Mouse (Mus musculus): Measurements from ENCODE around the gene Gm973. TPM values are rescaled to one million over a fixed set of nuclear protein-coding genes. Genes with fewer than 3 reads are reported as not detected.
A peak's percentile ranks its signal among the peaks of the same experiment; 100 is the strongest.
"Not testable (repeated sequence)": the region's sequence is repeated elsewhere in the genome, so short reads cannot be mapped to it uniquely, and the experiment has no call there.

Gm973 gene
- total RNA-seq, 2 experiments from 2014 or later: 4.6 to 4.8 TPM

DNA sequence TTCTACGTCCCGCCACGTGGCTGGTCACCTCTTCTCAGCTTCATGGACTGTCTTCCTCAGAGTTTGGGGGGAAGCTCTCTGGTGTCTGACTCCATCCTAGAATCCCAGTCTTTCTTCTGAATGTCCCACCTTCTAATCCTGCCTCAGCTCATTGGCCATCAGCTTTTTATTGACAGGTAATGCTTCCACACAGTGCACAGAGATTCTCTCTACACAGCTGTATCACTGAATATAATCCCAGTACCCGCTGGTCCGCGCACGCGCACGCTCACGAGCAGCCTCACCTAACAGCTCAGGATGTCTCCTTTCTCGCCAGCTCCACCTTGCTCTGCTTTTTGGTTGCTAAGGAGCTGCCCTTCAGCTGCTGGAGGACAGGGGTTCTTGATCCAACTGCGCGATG is 90.4 kb downstream of the Gm973 start:
- intact Hi-C loops (cut with DNase I): no loop called here
- DNase-seq (ENCODE audit: extremely low spot score in 1 of 2, low spot score in 2 of 2): no peak

DNA sequence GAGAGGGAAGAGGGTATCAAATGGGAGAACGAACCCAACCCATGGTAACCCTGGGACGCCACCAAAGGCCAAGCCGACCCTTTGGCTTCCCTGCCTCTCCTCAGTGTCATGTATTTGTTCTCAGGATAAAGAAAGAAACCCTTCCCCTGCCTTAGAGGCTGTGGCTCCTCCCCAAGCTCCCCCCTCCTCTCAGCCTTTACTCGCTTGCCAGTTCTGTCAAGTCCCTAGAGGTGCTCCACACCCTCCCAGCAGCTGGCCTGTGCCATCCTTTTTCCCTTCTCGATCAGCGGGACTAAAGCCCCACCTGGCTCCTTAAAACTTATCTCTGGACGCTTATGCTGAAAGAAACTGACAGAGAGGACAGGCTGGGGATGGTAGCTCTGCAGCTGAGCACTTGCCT is 91.0 kb downstream of the Gm973 start:
- DNase-seq (ENCODE audit: extremely low spot score in 1 of 2, low spot score in 2 of 2): no peak
- intact Hi-C loops (cut with DNase I): no loop called here

DNA sequence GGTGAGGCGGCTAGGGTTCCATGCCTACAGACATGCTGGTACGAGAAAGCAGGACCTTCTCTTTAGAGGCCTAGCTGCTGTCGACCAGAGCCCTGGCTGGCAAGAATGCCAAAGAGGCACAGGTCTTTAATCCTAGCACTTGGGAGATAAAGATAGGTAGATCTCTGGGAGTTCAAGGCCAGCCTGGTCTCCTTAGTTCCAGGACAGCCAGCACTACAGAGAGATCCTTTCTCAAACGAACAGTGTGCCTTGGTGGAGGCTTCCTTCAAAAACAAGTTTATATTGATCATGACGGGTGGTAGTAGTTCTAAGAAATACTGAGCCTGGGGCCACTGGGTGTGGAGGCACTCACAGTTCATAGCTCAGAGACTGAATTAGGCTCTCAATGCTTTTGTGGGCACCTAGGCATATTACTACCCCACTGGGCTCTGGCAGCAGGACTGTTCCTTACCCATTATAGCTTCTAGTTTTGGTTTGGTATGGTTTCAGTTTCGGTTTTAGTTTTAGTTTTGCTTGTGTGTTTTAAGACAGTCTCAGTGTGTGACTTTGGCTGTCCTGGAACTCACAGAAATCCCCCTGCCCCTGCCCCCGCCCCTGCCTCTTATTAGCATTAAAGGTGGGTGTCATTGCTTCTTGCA is 92.2 kb downstream of the Gm973 start:
- intact Hi-C loops (cut with DNase I): no loop called here
- DNase-seq (ENCODE audit: extremely low spot score in 1 of 2, low spot score in 2 of 2): no peak

DNA sequence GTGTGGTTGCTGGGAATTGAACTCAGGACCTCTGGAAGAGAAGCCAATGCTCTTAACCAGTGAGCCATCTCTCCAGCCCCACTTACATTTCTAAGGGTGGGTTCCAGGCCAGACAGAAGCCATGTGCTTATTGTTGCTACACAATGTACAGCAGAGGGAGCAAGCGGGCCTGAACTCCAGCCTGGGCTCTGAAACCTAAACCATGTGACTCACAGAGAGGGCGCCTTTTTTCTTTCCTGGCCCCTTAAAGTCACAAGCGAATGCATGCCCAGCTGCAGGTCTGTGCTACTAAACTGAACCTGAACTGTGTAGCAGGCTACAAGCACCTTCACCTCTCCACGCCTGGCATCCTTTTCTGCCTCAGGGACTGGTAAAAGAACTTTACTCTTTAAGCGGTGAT is 92.9 kb downstream of the Gm973 start:
- DNase-seq (ENCODE audit: extremely low spot score in 1 of 2, low spot score in 2 of 2): no peak
- intact Hi-C loops (cut with DNase I): no loop called here

DNA sequence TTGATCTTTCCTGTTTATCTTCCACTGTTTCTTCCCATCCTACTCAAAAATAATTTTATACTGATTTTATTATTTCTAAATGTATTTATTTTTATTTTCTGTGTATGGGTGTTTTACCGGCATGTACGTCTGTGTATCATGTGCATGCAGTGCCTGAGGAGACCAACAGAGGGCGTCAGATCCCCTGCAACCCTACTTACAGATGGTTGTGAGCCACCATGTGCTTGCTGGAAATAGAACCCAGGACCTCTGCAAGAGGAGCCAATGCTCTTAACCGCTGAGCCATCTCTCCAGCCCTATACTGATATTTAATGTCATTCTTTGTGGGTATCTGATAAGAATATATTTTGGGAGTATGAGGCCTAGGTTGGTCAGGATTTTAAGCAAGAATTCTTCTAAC is 93.4 kb downstream of the Gm973 start:
- DNase-seq (ENCODE audit: extremely low spot score in 1 of 2, low spot score in 2 of 2): no peak
- intact Hi-C loops (cut with DNase I): no loop called here

DNA sequence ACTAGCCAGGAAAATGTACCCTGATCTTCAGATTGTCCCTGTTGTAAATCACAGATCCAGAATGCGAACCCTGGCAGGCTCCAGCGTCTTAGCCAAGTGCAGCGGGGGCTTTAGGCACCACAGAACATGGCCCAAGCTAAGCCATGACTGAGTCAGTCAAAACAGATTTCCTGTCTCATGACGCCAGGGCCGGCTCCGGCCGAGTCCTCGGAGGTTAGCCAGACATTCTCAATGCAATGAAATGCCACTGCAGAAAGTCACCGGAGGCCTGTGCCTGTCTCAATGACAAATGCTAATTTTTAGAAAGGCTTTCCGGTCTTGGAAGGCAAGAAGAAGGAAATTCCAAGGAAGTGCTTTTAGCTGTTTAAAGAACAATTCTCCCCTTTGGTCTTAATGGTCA is 93.8 kb downstream of the Gm973 start:
- DNase-seq (ENCODE audit: extremely low spot score in 1 of 2, low spot score in 2 of 2): no peak
- intact Hi-C loops (cut with DNase I): no loop called here

DNA sequence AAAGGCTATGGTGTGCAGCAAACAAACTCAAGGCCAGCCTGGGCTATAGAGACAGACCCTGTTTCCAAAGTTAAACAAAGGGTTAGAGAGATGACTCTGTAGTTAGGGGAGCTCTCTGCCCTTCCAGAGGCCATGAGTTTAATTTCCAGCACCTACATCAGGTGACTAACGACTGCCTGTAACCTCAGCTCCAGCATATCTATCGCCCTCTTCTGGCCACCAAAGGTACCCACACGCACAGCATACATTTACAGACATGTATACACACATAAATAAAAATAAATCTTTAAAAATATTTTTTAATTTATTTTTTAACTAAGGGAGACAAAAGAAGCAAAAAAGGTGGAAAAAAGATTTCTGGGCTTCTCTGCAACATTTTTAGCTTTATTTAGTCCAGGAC is 94.9 kb downstream of the Gm973 start:
- intact Hi-C loops (cut with DNase I): no loop called here

DNA sequence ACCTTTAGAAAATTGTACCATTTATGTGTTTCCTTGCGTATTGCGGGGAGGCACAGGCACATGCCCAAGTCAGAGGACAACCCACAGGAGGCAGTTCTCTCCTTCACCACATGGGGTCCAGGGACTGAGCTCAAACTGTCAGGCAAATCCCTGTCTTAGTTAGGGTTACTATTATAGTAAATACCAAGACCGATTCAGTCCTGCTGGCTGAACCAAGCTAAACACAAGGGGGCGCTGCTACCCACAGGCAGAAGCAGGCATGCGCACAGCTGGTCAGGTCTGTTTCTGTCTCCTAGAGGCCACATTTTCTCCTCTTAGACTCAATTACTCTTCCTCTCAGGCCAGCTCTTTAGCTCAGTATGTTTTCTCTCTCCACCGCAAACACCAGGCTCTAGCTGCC is 97.7 kb downstream of the Gm973 start:
- intact Hi-C loops (cut with DNase I): no loop called here
- DNase-seq (ENCODE audit: extremely low spot score in 1 of 2, low spot score in 2 of 2): peak in 1 of 2 experiments; percentile 78

More for the DNA sequence above, 94.9 kb downstream of the Gm973 start:
- DNase-seq (ENCODE audit: extremely low spot score in 1 of 2, low spot score in 2 of 2): no peak

DNA sequence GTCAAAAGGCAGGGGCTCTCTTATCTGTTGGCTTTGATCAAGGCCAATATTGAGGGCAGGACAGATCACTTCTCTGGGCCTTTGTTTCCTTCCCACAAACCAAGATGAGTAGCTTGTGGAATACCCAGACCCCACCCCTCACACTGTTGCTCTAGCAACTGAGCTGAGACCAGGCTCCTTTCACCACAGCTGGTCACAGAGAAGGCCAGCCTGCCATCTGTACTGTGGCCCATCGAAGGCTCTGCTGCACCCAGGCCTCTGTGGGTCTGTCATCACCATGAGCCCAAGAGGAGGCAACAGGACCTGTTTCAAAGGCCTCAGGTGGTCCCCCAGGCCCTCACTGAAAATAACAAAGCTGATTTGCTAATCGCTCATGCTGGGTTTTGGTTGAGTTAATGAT is 99.0 kb downstream of the Gm973 start:
- no peak for DNase-seq (ENCODE audit: extremely low spot score in 1 of 2, low spot score in 2 of 2)
- intact Hi-C loops (cut with DNase I): no loop called here

DNA sequence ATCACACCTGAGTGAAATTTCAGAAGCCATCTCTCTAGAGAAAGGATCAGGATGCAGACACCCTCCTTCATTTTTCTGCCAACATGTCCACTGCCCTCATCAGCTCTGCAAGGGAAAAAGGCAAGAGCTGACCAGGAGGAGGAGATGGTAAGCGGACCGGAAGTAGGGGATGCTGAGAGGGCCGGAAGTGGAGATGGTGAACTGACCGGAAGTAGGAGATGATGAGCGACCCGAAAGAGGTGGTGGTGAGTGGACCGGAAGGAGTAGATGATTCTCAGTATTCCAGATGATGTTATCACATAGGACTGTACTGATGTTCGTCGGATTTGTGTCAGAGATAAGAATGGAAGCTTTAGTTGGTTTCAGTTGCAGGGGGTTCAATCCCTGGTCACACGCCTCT is 103.1 kb downstream of the Gm973 start:
- intact Hi-C loops (cut with DNase I): no loop called here
- DNase-seq (ENCODE audit: extremely low spot score in 1 of 2, low spot score in 2 of 2): no peak

DNA sequence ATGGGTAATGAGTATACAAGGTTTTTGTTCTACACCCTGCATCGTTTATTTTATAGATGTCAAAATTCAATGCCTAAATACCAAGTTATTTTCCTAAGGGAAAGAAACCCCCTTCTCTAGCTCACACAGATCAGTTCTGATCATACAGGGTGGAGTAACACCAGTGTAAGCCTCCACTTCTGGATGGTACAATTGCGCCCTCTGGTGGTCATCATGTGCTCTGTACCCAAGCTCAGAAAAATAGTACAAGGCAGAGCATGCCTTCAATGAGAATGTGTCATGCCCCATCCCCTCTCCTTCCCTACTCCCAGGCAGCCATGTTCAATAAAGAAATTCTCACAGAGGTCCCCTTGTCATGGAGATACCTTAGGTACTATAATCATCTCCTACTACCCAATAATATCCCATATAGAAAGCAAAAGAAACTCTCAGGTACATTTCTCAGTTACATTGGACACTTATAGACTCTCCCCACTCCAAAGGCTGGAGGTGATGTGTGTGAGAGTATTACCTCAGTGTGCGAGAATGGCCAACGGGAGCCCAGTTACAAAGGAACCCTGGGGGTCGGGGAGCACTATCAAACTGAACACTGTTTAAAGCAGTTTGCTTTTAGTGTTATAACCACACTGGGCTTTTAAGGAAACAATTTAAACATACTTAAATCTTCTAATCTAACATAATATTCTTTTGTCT is 107.4 kb downstream of the Gm973 start:
- peak; percentile 60 to 73 for DNase-seq (ENCODE audit: extremely low spot score in 1 of 2, low spot score in 2 of 2)
- intact Hi-C loops (cut with DNase I): loop anchor here (2.0 to 5.0 kb wide), 2 partner anchors 307 to 376 kb away; no protein-coding TSS in a partner anchor

DNA sequence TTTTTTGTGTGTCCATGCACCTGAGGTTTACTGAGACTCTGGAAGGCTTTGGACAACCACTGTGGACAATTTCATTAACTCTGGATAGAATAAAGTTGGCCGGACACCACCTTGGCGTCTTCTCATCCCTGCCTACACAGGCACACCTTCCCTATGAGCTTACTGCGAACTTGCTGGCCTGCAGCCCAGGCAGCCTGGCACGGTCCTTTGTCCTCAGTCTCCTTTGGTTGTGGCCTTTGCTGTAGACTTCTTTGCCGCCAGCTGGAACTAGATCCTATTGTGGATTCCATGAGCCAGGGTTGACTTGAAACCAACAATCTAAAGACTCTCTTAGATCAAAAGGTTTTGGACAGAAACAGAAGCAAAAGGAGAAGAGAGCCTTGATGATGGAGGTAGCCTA is 109.3 kb downstream of the Gm973 start:
- intact Hi-C loops (cut with DNase I): no loop called here
- no peak for DNase-seq (ENCODE audit: extremely low spot score in 1 of 2, low spot score in 2 of 2)

DNA sequence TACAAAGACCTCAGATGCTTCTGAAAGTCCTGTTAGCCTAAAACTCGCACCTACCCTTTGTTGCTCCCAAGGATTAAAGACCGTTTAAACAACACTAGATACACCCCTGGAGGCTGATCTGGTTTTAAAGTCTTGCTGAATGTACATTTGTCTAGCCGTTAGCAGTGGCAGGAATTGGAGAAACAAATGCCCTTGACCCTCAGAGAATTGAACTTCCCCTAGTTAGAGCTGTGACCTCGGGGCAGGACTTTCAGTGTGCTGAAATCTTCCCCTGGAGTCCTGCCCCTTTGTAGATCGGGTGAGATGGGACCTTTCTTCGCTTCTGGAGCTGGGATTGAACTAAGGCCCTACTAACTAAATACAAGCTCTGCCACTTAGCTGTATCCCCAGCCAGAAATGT is 113.1 kb downstream of the Gm973 start:
- DNase-seq (ENCODE audit: extremely low spot score in 1 of 2, low spot score in 2 of 2): no peak
- intact Hi-C loops (cut with DNase I): no loop called here

DNA sequence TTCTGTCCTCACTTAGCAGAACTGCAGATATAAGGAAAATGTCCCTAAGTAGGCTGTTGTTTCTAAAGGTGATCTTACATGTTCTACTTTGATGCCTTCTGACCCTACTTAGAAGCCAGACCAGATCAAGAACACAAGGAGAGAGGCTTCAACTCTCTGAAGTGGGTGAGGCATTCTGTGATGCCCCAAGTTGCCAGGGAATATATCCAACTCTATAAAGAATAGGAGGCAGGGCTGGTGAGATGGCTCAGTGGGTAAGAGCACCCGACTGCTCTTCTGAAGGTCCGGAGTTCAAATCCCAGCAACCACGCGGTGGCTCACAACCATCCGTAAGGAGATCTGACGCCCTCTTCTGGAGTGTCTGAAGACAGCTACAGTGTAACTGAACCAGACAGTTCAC is 114.3 kb downstream of the Gm973 start:
- intact Hi-C loops (cut with DNase I); DNase-seq (ENCODE audit: extremely low spot score in 1 of 2, low spot score in 2 of 2): not testable (repeated sequence)

DNA sequence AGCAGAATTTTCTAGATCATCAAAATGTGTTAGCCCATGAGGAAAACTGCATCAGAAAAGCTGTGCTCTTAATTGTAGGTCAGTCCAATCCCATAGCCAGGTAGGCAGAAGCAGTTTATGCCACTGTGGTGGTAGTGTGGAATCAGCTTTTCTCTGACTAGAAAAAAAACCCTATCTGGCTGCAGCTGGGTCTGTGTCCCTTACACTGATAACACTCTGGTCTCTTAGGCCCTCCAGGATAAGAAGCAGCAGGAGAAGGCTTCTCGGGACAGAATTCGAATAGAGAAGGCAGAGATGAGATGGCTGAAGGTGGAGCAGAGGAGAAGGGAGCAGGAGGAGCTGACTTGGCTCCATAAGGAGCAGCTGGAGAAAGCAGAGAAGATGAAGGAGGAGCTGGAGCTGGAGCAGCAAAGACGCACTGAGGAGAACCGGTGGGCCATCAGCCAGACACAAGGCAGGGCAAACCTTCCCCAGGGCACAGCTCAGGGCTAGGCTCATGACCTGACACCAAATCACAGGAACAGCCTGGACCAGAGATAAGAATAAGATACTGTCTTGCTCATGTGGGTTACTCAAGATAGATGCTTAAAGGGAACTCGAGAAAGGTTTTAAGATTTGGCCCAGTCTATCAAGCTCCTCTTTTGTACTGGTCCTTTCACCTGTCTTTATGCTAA is 116.1 kb downstream of the Gm973 start:
- intact Hi-C loops (cut with DNase I): no loop called here
- no peak for DNase-seq (ENCODE audit: extremely low spot score in 1 of 2, low spot score in 2 of 2)

DNA sequence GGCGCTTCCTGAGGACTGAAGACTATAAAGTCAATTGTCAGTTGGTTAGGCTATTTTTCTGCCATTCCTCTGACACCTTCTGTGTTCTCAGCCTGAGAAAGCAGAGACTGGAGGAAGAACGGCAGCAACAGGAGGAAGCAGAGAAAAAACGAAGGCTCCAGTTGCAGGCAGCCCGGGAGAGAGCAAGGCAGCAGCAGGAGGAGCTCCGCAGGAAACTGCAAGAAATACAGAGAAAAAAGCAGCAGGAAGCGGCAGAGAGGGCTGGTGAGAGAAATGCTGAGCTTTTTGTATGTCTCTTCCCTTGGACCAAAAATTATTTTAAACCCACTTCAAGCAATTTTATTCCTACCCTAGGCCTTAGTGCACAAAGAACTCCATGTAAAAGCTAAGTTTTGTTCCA is 117.0 kb downstream of the Gm973 start:
- intact Hi-C loops (cut with DNase I): no loop called here
- DNase-seq (ENCODE audit: extremely low spot score in 1 of 2, low spot score in 2 of 2): no peak

DNA sequence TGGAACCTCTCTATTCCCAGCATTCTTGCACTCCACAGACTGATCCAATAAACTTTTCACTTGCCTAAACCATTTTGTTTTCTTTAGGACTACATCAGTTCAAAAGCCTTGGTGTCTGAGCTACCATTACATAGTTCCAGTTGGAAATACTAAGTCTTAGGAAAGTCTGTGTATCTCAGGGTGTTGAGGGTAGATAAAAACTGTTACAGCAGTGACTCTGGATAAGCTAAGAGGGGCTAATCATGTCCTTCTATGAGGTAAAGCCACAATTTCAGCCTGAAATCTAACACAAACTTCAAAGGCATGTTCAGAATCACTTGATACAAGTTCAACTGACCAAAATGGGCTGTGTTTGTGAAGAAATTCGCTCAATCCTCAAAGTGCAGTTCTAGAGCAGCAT is 120.3 kb downstream of the Gm973 start:
- DNase-seq (ENCODE audit: extremely low spot score in 1 of 2, low spot score in 2 of 2): no peak
- intact Hi-C loops (cut with DNase I): no loop called here

DNA sequence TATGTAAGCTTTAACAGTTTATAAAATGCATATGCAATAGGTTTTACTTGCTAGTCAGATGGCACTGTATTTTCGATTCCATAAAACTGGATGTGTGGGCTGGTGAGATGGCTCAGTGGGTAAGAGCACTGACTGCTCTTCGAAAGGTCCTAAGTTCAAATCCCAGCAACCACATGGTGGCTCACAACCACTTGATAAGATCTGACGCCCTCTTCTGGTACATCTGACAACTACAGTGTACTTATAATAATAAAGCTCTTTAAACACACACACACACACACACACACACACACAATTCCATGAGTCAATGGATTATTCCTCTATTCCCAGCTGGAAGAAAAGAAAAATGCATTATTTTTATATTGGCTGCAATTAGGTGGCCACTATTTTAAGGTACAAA is 122.3 kb downstream of the Gm973 start:
- DNase-seq (ENCODE audit: extremely low spot score in 1 of 2, low spot score in 2 of 2): no peak
- intact Hi-C loops (cut with DNase I): no loop called here

DNA sequence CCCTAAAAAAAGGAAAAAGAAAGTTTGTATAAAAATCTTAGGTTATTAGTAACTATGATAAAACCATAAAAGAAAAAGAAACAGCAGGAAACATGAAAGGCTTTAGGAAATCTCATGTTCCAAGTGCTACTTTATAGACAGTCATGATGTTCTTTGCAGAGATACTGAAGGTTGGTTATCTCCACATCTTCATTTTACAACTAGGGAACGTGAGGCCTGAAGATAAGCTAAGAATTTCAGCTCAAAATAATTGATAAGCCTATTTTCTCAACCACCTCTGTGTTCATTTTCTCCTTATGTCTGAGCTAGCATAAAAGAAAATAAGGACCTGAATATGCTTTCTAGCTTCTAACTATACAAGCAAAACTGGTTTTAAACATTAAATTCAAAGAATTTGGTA is 126.4 kb downstream of the Gm973 start:
- DNase-seq (ENCODE audit: extremely low spot score in 1 of 2, low spot score in 2 of 2): no peak
- intact Hi-C loops (cut with DNase I): no loop called here

DNA sequence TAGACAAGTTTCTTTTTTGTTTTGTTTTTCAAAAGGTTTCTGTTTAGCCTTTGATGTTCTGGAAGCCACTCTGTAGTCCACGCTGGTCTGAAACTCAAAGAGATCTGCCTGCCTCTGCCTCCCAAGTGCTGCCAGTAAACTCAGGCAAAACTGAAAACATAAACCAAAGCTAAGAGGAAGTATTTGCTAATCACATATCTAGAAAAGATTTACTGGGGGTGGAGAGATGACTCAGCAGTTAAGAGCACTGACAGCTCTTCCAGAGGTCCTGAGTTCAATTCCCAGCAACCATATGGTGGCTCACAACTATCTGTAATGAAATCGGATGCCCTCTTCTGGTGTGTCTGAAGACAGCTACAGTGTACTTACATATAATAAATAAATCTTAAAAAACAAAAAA is 130.4 kb downstream of the Gm973 start:
- intact Hi-C loops (cut with DNase I); DNase-seq (ENCODE audit: extremely low spot score in 1 of 2, low spot score in 2 of 2): not testable (repeated sequence)
